Mouse (Mus musculus) kidney, postnatal 4 days (tissue): Measurements from ENCODE around the gene Pds5a.

Experiments
- DNase-seq, 2 experiments: peaks; one replicate each; pipeline ENCODE4 v3.0.0; 2021; ENCODE audit warnings: mixed read lengths in 2 of 2

Pds5a gene

DNA sequence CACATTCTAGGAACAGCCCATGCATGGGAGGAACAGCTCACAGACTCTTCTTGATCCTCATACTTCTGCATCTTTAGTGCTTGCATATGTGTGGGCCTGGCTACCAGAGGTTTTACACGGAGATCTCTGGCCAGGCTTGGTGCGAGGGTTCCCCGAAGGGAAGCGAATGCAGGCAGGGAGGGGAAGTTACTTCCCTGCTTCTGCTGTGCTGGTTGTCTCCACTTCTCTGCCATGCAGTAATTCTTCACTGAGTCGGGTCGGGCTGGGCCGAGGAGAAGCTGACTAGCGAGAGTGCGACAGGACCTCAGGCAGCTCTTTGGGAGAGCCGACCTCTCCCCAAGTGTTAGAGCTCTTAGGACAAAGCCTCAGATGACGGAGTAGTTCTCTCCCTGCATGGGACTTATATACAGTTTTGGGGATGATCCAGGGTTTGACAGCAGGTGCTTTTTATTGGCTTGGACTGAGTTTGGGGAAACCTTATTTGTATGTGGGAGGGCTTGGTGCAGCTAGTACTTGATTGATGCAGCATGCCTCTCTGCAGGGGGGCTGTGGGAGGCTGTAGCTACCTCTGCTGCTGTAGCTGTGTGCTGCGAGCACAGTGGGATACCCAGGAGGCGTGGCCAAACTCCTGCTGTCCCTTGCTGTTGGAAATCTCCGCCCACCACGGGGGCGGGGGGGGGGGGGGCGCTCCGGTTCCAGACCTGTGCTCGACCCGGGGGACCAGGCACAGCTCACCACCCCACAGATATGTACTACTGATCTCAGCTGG, 136.8 kb downstream of the Pds5a start:
- peak; percentile 19 to 35 for DNase-seq

DNA sequence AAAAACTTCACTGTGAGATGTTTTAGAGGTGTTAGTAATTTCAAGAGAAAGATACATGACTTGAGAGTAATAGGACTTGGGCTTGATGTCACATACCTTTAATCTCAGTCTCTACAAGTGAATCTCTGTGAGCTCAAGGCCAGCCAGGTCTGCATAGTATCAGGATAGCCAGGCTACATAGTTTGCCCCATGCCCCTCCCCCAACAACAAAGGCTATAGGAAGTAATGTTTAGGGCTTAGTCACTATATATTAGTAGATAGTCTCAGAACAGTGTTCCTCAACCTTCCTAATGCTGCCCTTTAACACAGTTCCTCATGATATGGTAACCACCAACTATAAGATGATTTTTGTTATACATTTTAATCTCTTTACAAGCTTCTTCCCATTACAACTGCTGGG, 141.0 kb downstream of the Pds5a start:
- no peak for DNase-seq
